Mouse (Mus musculus) megakaryocyte-erythroid progenitor cell, adult 5-6 weeks (primary cell): Measurements from ENCODE around the gene Cd46. TPM values are rescaled to one million over a fixed set of nuclear protein-coding genes. Genes with fewer than 3 reads are reported as not detected.
A peak's percentile ranks its signal among the peaks of the same experiment; 100 is the strongest.

Source experiments
- ATAC-seq: replicated peaks from 2 replicates; pipeline ENCODE4 v1.8.0; 2016; ENCODE audit warnings: mild to moderate bottlenecking, inconsistent platforms; ENCODE audit not compliant: severe bottlenecking, poor library complexity, low FRiP score, low TSS enrichment
- total RNA-seq, 2 experiments: library from RNA; stranded (forward) in 1 of 2; stranded (reverse) in 1 of 2; fragments of 200-1000, 215-1000 nt in 1 of 2; fragments of >200 nt in 1 of 2; fragmentation: Nextera tagmentation in 1 of 2; gene quantifications; 2 replicates each; pipeline ENCODE4 v1.2.3; 2014 to 2017

Cd46 gene
- 3.1 and 3.6 TPM in 2 replicates for total RNA-seq (2014; fragmentation: Nextera tagmentation)
- total RNA-seq (2017) = 0.56 and 0.88 TPM in 2 replicates

- peak; percentile 97 for ATAC-seq
Observed at GRCm38 (mm10) chr1:195092220-195092720, at the start of gene Cd46. Cd46 (minus strand) TSS chr1:195092249.

GRCm38 (mm10) chr1:195132070-195132469 lies 40.0 kb upstream of the Cd46 start:
- ATAC-seq = no peak

GRCm38 (mm10) chr1:195131675-195132015 lies 39.6 kb upstream of the Cd46 start:
- no peak for ATAC-seq

GRCm38 (mm10) chr1:195130953-195131674 lies 39.1 kb upstream of the Cd46 start, which contains the start of gene Cr1l:
Cr1l (minus strand) TSS chr1:195131586.
- ATAC-seq = peak; percentile 94

GRCm38 (mm10) chr1:195130479-195130878 lies 38.4 kb upstream of the Cd46 start:
- ATAC-seq = peak; percentile 24; the same call in 1 of the 2 replicates

- no peak for ATAC-seq
Observed at GRCm38 (mm10) chr1:195129867-195130266, 37.8 kb upstream of the Cd46 start.

- ATAC-seq = peak; percentile 65
Observed at GRCm38 (mm10) chr1:195114414-195114813, 22.4 kb upstream of the Cd46 start.

- peak; percentile 94 for ATAC-seq
Observed at GRCm38 (mm10) chr1:195113621-195114020, 21.6 kb upstream of the Cd46 start.

GRCm38 (mm10) chr1:195100693-195101092 lies 8.6 kb upstream of the Cd46 start:
- ATAC-seq = 0 out of 2 replicates have a peak, but pooled peaks have one; percentile 16

- no peak for ATAC-seq
Observed at GRCm38 (mm10) chr1:195098004-195098403, 6.0 kb upstream of the Cd46 start.

- ATAC-seq = peak; percentile 88
Observed at GRCm38 (mm10) chr1:195091699-195092219, 290 bp downstream of the Cd46 start.

- ATAC-seq = no peak
Observed at GRCm38 (mm10) chr1:195082142-195082541, 9.9 kb downstream of the Cd46 start.

GRCm38 (mm10) chr1:195040437-195040836 lies 51.6 kb downstream of the Cd46 start:
- ATAC-seq = peak; percentile 99

- no peak for ATAC-seq
Observed at GRCm38 (mm10) chr1:195038386-195038785, 53.7 kb downstream of the Cd46 start.

- no peak for ATAC-seq
Observed at GRCm38 (mm10) chr1:195037985-195038384, 54.1 kb downstream of the Cd46 start.

- ATAC-seq = no peak
Observed at GRCm38 (mm10) chr1:195037483-195037882, 54.6 kb downstream of the Cd46 start.

- no peak for ATAC-seq
Observed at GRCm38 (mm10) chr1:195033941-195034340, 58.1 kb downstream of the Cd46 start.

- peak; percentile 76 for ATAC-seq
Observed at GRCm38 (mm10) chr1:195032738-195033137, 59.3 kb downstream of the Cd46 start.

- no peak for ATAC-seq
Observed at GRCm38 (mm10) chr1:195031786-195032185, 60.3 kb downstream of the Cd46 start.

GRCm38 (mm10) chr1:195027507-195027906 lies 64.5 kb downstream of the Cd46 start:
- no peak for ATAC-seq

- no peak for ATAC-seq
Observed at GRCm38 (mm10) chr1:195023848-195024247, 68.2 kb downstream of the Cd46 start.
